Mouse (Mus musculus) right cerebral cortex, adult 18-20 months (tissue): ENCODE measurements around the gene Krtap31-1.
"Not testable (repeated sequence)": the region's sequence is repeated elsewhere in the genome, so short reads cannot be mapped to it uniquely, and the experiment has no call there.

Source experiments
- DNase-seq: peaks from one replicate; pipeline ENCODE4 v3.0.0; 2022; ENCODE audit warnings: mixed read lengths

The Krtap31-1 gene

DNA sequence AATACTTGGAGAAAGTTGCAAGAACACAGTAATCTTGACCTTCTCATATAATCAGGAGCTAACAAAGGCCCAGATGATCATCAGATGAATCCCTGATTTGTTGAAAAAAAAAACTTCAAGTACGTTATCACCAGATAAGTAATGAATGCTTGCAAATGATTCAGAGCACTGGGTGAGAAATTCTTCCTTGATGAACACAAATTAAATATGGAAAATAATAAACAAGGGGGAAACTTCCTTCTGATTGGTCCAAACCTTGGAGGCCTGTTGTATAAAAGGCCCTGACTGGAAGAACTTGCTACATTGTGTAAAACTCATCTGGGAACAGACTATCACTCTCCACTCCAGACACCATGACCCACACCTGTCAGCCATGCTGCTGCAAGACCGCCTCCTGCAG, at the start of gene Krtap31-1:
Gene Krtap31-1, plus strand, starts transcription at position 301 of the 400 bp plus-strand sequence.
- no peak for DNase-seq

DNA sequence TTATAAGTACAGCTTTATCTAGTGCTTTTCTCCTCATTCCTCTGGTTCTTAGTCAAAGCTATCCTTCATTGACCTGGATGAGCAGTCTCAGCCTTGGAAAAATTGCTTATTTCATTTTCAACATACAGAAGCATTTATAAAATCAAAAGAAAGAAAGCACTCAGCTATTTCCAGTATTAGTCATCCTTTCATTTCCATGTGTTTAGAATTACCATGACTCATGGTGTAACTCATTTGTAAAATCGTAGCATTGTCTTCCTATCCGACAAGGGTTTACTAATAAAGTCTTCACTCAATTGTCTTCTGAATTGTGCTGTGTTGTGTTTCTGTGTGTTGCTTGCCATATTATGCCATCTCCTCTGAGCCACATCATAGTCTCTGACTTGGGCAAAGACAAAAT, 49.0 kb upstream of the Krtap31-1 start:
- DNase-seq = no peak

DNA sequence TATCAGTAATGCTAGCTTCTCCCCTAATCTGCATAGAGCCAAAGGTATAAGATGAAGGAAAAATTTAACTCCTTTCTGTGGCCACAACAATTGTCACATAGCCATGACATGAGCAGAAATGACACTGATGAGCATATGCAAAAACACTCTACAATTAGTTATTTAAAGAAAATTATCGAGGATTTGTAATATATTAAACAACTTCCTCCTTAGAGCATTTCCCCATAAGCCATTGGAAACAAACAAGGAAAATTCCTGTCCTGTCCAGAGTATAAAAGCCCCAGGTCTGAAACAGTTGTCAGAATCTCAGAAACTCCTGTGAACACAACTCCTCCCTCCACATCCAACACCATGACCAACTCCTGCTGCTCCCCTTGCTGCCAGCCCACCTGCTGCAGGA, 43.5 kb upstream of the Krtap31-1 start, which contains the start of gene Gm11559:
Gene Gm11559, plus strand, starts transcription at position 301 of the 400 bp plus-strand sequence.
- not testable (repeated sequence) for DNase-seq

DNA sequence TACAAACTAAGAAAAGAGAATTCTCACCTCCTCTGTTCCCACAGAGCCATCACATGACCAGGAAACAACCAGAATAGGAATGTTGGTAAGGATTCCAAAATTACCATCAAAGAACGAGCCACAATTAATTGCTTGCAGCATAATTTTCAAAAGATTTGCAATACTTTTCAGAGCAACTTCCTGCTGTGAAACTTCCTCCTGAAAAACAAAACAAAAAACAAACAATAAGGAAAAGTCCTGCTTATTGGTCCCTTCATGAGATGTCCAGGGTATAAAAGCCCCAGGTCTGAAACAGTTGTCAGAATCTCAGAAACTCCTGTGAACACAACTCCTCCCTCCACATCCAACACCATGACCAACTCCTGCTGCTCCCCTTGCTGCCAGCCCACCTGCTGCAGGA, 34.6 kb upstream of the Krtap31-1 start, which contains the start of gene Krtap9-1:
Gene Krtap9-1, plus strand, starts transcription at position 301 of the 400 bp plus-strand sequence.
- DNase-seq = not testable (repeated sequence)

DNA sequence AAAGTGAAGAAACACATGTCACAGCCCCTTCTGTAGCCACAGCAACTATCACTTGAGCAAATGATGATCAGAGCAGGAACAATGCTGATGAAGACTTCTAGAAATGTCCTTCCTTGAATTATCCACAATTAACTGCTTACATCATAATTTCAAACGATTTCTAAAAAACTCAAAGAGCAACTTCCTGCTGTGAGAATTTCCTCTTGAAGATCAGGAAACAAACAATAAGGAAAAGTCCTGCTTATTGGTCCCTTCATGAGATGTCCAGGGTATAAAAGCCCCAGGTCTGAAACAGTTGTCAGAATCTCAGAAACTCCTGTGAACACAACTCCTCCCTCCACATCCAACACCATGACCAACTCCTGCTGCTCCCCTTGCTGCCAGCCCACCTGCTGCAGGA, 28.8 kb upstream of the Krtap31-1 start, which contains the start of gene Gm11567:
Gene Gm11567, plus strand, starts transcription at position 301 of the 400 bp plus-strand sequence.
- not testable (repeated sequence) for DNase-seq

DNA sequence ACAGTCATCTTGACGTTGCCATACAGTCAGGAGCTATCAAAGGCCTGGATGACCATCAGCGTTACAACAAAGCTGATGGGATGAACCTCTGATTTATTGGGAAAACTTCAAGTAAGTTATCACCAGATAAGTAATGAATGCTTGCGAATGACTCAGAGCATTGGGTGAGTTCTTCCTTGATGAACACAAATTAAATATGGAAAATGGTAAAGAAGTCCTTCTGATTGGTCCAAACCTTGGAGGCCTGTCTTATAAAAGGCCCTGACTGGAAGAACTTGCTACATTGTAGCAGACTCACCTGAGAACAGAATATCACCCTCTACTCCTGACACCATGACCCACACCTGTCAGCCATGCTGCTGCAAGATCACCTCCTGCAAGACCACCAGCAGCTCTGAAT, 6.7 kb downstream of the Krtap31-1 start, which contains the start of gene Gm11565:
Gene Gm11565, plus strand, starts transcription at position 301 of the 400 bp plus-strand sequence.
- no peak for DNase-seq

DNA sequence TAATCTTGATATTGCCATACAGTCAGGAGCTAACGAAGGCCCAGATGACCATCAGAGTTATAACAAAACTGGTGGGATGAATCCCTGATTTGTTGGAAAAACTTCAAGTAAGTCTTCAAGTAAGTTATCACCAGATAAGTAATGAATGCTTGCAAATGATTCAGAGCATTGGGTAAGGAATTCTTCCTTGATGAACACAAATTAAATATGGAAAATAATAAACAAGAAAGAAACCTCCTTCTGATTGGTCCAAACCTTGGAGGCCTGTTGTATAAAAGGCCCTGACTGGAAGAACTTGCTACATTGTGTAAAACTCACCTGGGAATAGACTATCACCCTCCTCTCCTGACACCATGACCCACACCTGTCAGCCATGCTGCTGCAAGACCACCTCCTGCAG, 28.3 kb downstream of the Krtap31-1 start, which contains the start of gene Krtap31-2:
Gene Krtap31-2, plus strand, starts transcription at position 301 of the 400 bp plus-strand sequence.
- DNase-seq = no peak

DNA sequence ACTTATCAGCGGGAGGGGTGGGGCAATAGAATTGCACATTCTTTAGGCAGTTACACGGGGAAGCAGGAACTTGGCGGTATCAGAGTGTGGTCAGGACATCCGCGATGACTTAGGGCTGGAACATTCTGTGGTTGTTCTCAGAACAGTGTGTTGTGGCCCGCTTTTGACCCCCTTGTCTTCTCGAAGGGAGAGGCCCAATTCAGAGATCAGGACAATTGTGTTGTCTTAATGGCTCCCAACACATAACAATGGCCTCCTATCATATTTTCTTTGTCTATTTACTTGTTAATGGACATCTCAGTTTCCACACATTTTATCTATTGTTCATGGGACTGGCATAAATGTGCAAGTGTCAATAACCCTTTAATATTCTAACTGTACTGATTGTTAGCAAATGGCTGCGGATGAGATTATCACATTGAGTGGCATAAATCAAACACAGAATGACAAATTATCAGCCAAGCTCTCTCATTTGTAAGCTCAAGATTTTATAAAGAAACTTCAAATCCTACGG, 30.1 kb downstream of the Krtap31-1 start:
- no peak for DNase-seq

DNA sequence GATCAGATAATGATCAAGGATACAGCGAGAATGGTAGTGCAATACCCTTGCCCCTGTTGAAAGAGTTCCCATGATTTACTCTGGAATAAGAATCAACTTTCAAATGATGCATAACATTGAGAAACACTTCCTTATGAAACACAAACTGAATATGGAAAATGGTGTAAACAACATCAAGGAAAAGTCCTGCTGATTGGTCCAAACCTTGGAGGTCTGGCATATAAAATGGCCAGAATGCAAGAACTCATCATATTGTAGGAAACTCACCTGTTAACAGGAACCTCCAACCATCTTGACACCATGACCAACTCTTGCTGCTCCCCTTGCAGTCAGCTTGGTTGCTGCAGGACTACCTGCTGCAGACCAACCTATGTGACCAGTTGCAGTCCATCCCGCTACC, 40.5 kb downstream of the Krtap31-1 start, which contains the start of gene Krtap9-5:
Gene Krtap9-5, plus strand, starts transcription at position 301 of the 400 bp plus-strand sequence.
- no peak for DNase-seq
